Comparison of ENCODE assay signal across 15 mouse cellular contexts in the genomic region with DNA sequence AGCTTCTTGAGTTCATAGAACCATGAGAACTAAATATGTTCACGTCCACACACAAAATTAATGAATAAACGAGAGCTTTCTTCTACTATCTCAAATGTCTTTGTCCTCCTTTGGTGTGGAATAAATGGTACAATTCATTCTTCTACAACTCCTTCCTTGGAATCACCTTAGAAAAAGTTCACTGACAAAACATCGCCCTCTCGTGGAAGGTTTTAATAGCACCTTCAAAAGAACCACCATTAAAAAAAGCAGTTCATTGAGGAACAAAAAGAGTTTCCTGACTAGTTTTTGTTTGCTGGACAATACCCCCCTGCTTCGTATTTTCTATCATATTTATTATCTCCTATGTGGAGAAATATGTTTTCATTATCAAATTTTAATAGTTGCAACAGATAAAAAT. TPM values are rescaled to one million over a fixed set of nuclear protein-coding genes. Genes with fewer than 3 reads are reported as not detected.
DNase-seq lines count a peak whose midpoint lies in the region; ATAC-seq and TF ChIP-seq lines count a peak whose summit lies in the region.
"Had no signal": no experiment of that assay in that cellular context is flagged by ENCODE, and none has a peak within 500 bp of the region (broad histone marks: within the 10 kb centered on the region; RNA-seq: fewer than 3 reads in every experiment).

No protein-coding gene starts in this region.

- CTCF ChIA-PET in Patski (lab: Charles Lee): no interaction called here

- TF ChIP-seq CTCF in gastrocnemius, adult 2 months (IDR thresholded peaks at IDR 0.05): peak; percentile 33
- no peak for TF ChIP-seq CTCF in liver, adult 2 months (IDR thresholded peaks at IDR 0.05; ENCODE audit: low read depth, low read length)
- peak; percentile 17 for TF ChIP-seq CTCF in Patski (IDR thresholded peaks at IDR 0.05)

- H3K27ac ChIP-seq in gastrocnemius, adult 2 months: no peak overlapping the region
- H3K27ac ChIP-seq in liver, adult 2 months (replicated peaks; ENCODE audit: insufficient read depth, low read depth, low read length): no peak overlapping the region
- no peak overlapping the region for H3K27ac ChIP-seq in liver, embryonic 12.5 days
- H3K27ac ChIP-seq in heart, embryonic 10.5 days: no peak overlapping the region
- H3K27ac ChIP-seq: midbrain, embryonic 15.5 days had no signal

- intact Hi-C loops in gastrocnemius, adult 2 months (cut with DNase I): no loop called here

- TF ChIP-seq POLR2A in liver, adult 2 months (IDR thresholded peaks at IDR 0.05; ENCODE audit: extremely low read depth, insufficient read depth, low read length): no peak

- no peak for DNase-seq in gastrocnemius, adult 2 months
- DNase-seq in gastrocnemius, postnatal 10 days: no peak
- DNase-seq in liver, adult 2 months (ENCODE audit: extremely low read depth, low read depth, low spot score): peak; percentile 0
- DNase-seq in Patski (ENCODE audit: low read depth, low spot score): no peak
- DNase-seq in mesoderm, embryonic 11.5 days (ENCODE audit: low read depth, low spot score): peak; percentile 33
- no peak for DNase-seq in heart, embryonic 10.5 days (ENCODE audit: low spot score)
- DNase-seq: adrenal gland, adult 8-10 months; cerebellum, adult 8-10 months; kidney, postnatal 14 days; lung, adult 2 months; thymus, adult 2 months had no signal

- in situ Hi-C loops in Patski (cut with MboI; ENCODE audit: low pct_unique_long_range_greater_than_20kb): no loop called here

- POLR2A ChIA-PET in Patski (lab: Charles Lee): no interaction called here

- H3K27me3 ChIP-seq in liver, adult 2 months (ENCODE audit: control insufficient read depth, insufficient read depth, low read length): no peaks in the 10 kb centered on the region
- H3K27me3 ChIP-seq in liver, embryonic 12.5 days (replicated peaks): no peaks in the 10 kb centered on the region
- H3K27me3 ChIP-seq in Patski: no peaks in the 10 kb centered on the region
- H3K27me3 ChIP-seq in heart, embryonic 10.5 days (ENCODE audit: insufficient read depth, poor library complexity, severe bottlenecking): no peaks in the 10 kb centered on the region
- H3K27me3 ChIP-seq: midbrain, embryonic 15.5 days had no signal

- no peak overlapping the region for H3K4me3 ChIP-seq in gastrocnemius, adult 2 months
- H3K4me3 ChIP-seq in liver, adult 2 months (ENCODE audit: insufficient read depth, low read depth, low read length): no peak overlapping the region
- H3K4me3 ChIP-seq in liver, embryonic 12.5 days: no peak overlapping the region
- no peak overlapping the region for H3K4me3 ChIP-seq in heart, embryonic 10.5 days
- H3K4me3 ChIP-seq: midbrain, embryonic 15.5 days had no signal

- H3K4me2 ChIP-seq in liver, embryonic 12.5 days: no peak overlapping the region
- H3K4me2 ChIP-seq: midbrain, embryonic 15.5 days had no signal

- H3K79me2 ChIP-seq in liver, adult 2 months (ENCODE audit: control insufficient read depth, insufficient read depth, low read length): no peaks in the 10 kb centered on the region

- no peaks in the 10 kb centered on the region for H3K4me1 ChIP-seq in liver, adult 2 months (ENCODE audit: control insufficient read depth, insufficient read depth, low read length)
- no peaks in the 10 kb centered on the region for H3K4me1 ChIP-seq in liver, embryonic 12.5 days
- no peaks in the 10 kb centered on the region for H3K4me1 ChIP-seq in heart, embryonic 10.5 days
- H3K4me1 ChIP-seq: midbrain, embryonic 15.5 days had no signal

- no peaks in the 10 kb centered on the region for H3K9me3 ChIP-seq in liver, embryonic 12.5 days (replicated peaks)
- H3K9me3 ChIP-seq in heart, embryonic 10.5 days: no peaks in the 10 kb centered on the region
- H3K9me3 ChIP-seq: midbrain, embryonic 15.5 days had no signal

- 25% methylated on average over 5 of the region's 5 CpGs for WGBS in liver, adult 2 months
- WGBS in liver, embryonic 12.5 days (ENCODE audit: insufficient replicate concordance): 26% methylated on average over 5 of the region's 5 CpGs
- 26% methylated on average over 5 of the region's 5 CpGs for WGBS in heart, embryonic 10.5 days

- H3K9ac ChIP-seq in liver, adult 2 months (ENCODE audit: low read depth, low read length): no peak overlapping the region
- H3K9ac ChIP-seq in liver, embryonic 12.5 days: no peak overlapping the region
- H3K9ac ChIP-seq: midbrain, embryonic 15.5 days had no signal

- no peak for ATAC-seq in liver, embryonic 12.5 days
- ATAC-seq in Patski: no peak
- no peak for ATAC-seq in inflammation-experienced regulatory T-cells, adult 6 months
- ATAC-seq: midbrain, embryonic 15.5 days had no signal

- H3K36me3 ChIP-seq in liver, adult 2 months (ENCODE audit: control insufficient read depth, insufficient read depth, low read length): no peaks in the 10 kb centered on the region
- no peaks in the 10 kb centered on the region for H3K36me3 ChIP-seq in liver, embryonic 12.5 days
- H3K36me3 ChIP-seq in heart, embryonic 10.5 days: no peaks in the 10 kb centered on the region
- H3K36me3 ChIP-seq: midbrain, embryonic 15.5 days had no signal

RNA-seq across cellular contexts. Expression of gene Rergl, which starts 40.7 kb away (rescaled TPM):
- not detected for total RNA-seq in gastrocnemius, adult 2 months (2021)
- total RNA-seq in gastrocnemius, postnatal 10 days (2021): 1 to 10 TPM; 1.1 to 1.3 TPM
- 0.13 TPM in 1 of 2 replicates, not detected in the other for total RNA-seq in liver, adult 2 months (2014; rRNA removed)
- not detected in 2 replicates for polyA plus RNA-seq in liver, adult 2 months (2012; rRNA removed)
- not detected in 2 replicates for polyA plus RNA-seq in liver, embryonic 12.5 days (2016; fragmentation: Nextera tagmentation; extraction: Ambion mirVana)
- not detected for polyA plus RNA-seq in Patski (2021)
- polyA plus RNA-seq in inflammation-experienced regulatory T-cells, adult 6 months (2017; shearing (Covaris generic)): not detected
- not detected in 2 replicates for polyA plus RNA-seq in heart, embryonic 10.5 days (2016; fragmentation: Nextera tagmentation; extraction: Ambion mirVana)
- polyA plus RNA-seq: forebrain, embryonic 11.5 days; lung, adult 2 months; midbrain, embryonic 15.5 days; thymus, adult 2 months had no signal

Comparison
In these comparisons a context has a peak if more than half of its experiments do, and no peak if none do; other contexts are left out.
1. DNase-seq: peak in liver, adult 2 months (single experiment) and mesoderm, embryonic 11.5 days (single experiment); none in gastrocnemius, adult 2 months (single experiment), gastrocnemius, postnatal 10 days (single experiment), Patski (single experiment) and heart, embryonic 10.5 days (single experiment).